Mouse (Mus musculus): Measurements from ENCODE around the gene Spire2. TPM values are rescaled to one million over a fixed set of nuclear protein-coding genes. Genes with fewer than 3 reads are reported as not detected.

Gene Spire2
- polyA plus RNA-seq, 1 experiment, result 0.05 TPM

DNA sequence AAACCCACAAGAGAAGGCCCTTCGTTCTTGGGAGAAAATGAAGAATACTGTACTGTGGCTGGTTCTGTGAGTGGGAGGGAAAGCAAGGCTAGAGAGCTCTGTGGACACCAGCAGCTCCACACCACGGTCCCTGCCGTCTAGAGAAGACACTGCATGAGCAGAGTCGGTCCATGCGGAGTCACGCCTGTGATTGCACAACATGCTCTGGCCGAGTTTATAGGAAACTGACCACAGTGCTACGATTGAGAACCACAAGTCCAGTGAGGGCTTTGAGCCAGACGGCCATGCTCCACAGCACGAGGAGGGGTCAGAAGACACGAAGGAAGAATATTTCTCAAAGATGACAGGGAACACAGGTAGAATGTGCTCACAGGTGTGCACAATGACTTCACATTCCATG is 34.2 kb upstream of the Spire2 start:
- H3K36me3 ChIP-seq (ENCODE audit: control insufficient read depth), result peaks cover 83% of the 10 kb centered on the region
- no peaks in the 10 kb centered on the region for H3K27me3 ChIP-seq (ENCODE audit: control insufficient read depth)
- H3K9me3 ChIP-seq (ENCODE audit: control insufficient read depth, low read length), result no peaks in the 10 kb centered on the region
- no peak overlapping the region for H3K4me3 ChIP-seq (replicated peaks)
- no peaks in the 10 kb centered on the region for H3K4me1 ChIP-seq (ENCODE audit: control insufficient read depth)
- TF ChIP-seq TAL1 (IDR thresholded peaks at IDR 0.05; ENCODE audit: low read length) (no peak), GATA1 (IDR thresholded peaks at IDR 0.05; ENCODE audit: low read length) (no peak)

DNA sequence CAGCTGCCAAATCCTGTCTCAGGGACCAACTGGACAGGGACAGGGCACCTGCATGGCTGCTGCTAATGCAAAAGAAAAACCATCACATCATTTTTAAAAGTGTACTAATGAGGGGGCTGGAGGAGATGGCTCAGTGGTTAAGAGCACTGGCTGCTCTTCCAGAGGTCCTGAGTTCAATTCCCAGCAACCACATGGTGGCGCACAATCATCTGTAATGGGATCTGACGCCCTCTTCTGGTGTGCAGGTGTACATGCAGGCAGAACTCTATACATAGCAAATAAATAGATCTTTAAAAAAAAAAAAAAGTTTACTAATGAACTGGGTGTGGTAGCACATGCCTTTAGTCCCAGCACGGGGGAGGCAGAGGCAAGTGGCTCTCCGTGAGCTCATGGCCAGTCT is 23.8 kb upstream of the Spire2 start:
- no peak for TF ChIP-seq GATA1 (IDR thresholded peaks at IDR 0.05; ENCODE audit: low read length)
- TF ChIP-seq TAL1 (IDR thresholded peaks at IDR 0.05; ENCODE audit: low read length), result no peak
- no peaks in the 10 kb centered on the region for H3K27me3 ChIP-seq (ENCODE audit: control insufficient read depth)
- peaks cover 88% of the 10 kb centered on the region for H3K36me3 ChIP-seq (ENCODE audit: control insufficient read depth)
- no peak overlapping the region for H3K4me3 ChIP-seq (replicated peaks)
- no peaks in the 10 kb centered on the region for H3K9me3 ChIP-seq (ENCODE audit: control insufficient read depth, low read length)
- H3K4me1 ChIP-seq (ENCODE audit: control insufficient read depth), result no peaks in the 10 kb centered on the region; the same call in 1 of the 2 replicates

DNA sequence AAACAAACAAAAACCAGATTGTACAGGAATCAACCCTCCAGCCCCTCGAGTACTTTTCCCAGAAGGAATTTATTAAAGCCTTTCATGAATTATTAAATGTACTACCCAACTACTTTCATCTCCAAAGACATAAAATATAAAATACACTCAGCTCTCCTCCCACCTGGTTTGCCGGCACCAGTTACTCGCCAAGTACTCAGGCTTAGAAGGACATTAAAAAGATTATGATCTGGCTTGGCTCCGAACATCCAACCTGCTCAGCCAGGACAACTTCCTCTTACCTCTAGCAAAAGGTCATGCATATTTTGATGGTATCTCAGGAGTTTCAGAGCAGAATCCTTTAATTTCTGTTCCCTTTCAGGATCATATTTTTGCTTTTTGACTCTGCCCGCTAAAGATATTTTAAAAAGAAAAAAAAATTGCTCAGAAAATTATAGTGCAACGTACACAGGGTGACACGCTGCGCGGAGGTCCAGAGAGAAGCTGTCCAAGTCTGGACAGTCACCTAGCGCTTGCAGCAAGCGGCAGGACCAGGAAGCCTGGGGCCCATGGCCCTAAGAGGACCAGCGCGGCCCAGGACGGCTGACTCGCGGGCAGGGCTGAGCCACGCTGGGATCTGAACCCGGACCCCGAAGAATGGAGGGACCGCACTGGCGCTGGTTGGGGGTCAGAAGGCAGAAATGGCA is 14.6 kb upstream of the Spire2 start:
- H3K27me3 ChIP-seq (ENCODE audit: control insufficient read depth), result no peaks in the 10 kb centered on the region
- TF ChIP-seq GATA1 (IDR thresholded peaks at IDR 0.05; ENCODE audit: low read length) (no peak), TAL1 (IDR thresholded peaks at IDR 0.05; ENCODE audit: low read length) (no peak)
- peak overlapping the region; percentile 90 for H3K4me3 ChIP-seq (replicated peaks)
- no peaks in the 10 kb centered on the region for H3K9me3 ChIP-seq (ENCODE audit: control insufficient read depth, low read length)
- H3K36me3 ChIP-seq (ENCODE audit: control insufficient read depth), result peaks cover 21% of the 10 kb centered on the region
- peaks cover 26% of the 10 kb centered on the region for H3K4me1 ChIP-seq (ENCODE audit: control insufficient read depth)

DNA sequence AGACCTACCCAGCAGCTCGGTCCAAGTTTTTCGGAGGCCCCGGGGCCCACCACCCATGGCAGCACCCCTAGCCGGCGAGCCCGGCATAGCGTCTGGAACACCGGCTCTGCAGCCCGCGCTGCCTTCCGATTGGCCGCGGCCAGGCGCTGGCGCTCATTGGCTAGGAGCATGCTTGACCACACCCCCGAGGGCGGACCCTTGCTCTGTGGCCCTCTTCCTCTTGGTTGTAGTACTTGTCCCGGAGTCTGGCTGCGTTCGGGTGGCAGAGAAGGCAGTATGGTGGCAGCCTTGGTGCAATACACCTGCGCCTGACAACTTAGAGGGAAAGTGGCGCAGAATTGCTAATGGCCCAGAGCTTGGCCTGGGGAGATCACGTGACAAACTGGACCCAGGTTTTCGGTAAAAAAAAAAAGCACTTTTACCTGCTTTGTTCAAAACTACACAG is 14.0 kb upstream of the Spire2 start, which contains the start of gene Fanca:
Gene Fanca, minus strand, starts transcription at position 110 of the 445 bp plus-strand sequence.
- no peaks in the 10 kb centered on the region for H3K27me3 ChIP-seq (ENCODE audit: control insufficient read depth)
- peaks cover 26% of the 10 kb centered on the region for H3K4me1 ChIP-seq (ENCODE audit: control insufficient read depth)
- peaks cover 16% of the 10 kb centered on the region for H3K36me3 ChIP-seq (ENCODE audit: control insufficient read depth)
- peak within 1 kb of the TSS; percentile 90 for H3K4me3 ChIP-seq (replicated peaks)
- TF ChIP-seq GATA1 (IDR thresholded peaks at IDR 0.05; ENCODE audit: low read length), result no peak
- TF ChIP-seq TAL1 (IDR thresholded peaks at IDR 0.05; ENCODE audit: low read length), result no peak
- H3K9me3 ChIP-seq (ENCODE audit: control insufficient read depth, low read length), result no peaks in the 10 kb centered on the region

DNA sequence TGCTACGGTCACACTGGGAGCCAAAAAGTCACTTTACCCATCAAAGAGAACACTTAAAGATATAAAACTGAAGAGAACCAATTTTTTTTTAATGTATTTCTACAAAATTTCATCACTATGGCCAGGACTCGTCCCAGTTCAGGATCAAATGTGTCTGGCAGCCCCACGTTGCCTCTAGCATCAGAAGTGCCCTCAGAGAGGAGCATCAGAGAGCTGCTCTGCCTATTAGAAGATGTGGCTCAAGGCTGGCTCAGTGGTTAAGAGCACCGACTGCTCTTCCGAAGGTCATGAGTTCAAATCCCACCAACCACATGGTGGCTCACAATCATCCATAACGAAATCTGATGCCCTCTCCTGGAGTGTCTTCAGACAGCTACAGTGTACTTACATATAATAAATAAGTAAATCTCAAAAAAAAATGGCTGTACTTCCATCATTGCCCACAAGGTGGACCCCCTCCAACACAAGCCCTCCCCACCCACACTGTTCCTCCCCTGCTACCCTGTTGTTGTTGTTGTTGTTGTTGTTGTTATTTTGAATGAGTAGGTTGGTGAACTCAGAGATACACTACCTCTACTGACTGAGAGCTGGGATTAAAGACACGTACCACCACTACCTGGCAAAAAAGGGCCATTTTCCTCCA is 12.9 kb upstream of the Spire2 start:
- H3K9me3 ChIP-seq (ENCODE audit: control insufficient read depth, low read length), result no peaks in the 10 kb centered on the region
- H3K4me1 ChIP-seq (ENCODE audit: control insufficient read depth), result peaks cover 26% of the 10 kb centered on the region
- no peaks in the 10 kb centered on the region for H3K27me3 ChIP-seq (ENCODE audit: control insufficient read depth)
- peak overlapping the region; percentile 90 for H3K4me3 ChIP-seq (replicated peaks)
- TF ChIP-seq GATA1 (IDR thresholded peaks at IDR 0.05; ENCODE audit: low read length), result no peak
- TF ChIP-seq TAL1 (IDR thresholded peaks at IDR 0.05; ENCODE audit: low read length), result no peak
- peaks cover 10% of the 10 kb centered on the region for H3K36me3 ChIP-seq (ENCODE audit: control insufficient read depth)

DNA sequence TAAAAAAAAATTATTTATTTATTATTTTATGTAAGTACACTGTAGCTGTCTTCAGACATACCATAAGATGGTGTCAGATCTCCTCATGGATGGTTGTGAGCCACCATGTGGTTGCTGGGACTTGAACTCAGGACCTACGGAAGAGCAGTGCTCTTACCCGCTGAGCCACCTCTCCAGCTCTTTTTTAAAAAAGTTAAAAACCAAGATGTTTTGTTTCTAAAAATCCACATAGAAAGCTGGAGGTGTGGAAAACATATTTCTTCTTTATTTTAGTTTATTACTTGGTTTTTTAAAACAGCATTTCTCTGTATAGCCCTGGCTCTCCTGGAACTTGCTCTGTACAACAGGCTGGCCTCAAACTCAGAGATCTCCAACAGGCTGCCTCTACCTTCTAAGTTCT is 4.0 kb upstream of the Spire2 start:
- no peaks in the 10 kb centered on the region for H3K9me3 ChIP-seq (ENCODE audit: control insufficient read depth, low read length)
- H3K36me3 ChIP-seq (ENCODE audit: control insufficient read depth), result no peaks in the 10 kb centered on the region
- H3K4me1 ChIP-seq (ENCODE audit: control insufficient read depth), result peaks cover 42% of the 10 kb centered on the region
- peaks cover 18% of the 10 kb centered on the region for H3K27me3 ChIP-seq (ENCODE audit: control insufficient read depth)
- TF ChIP-seq GATA1 (IDR thresholded peaks at IDR 0.05; ENCODE audit: low read length), result no peak
- H3K4me3 ChIP-seq (replicated peaks), result no peak overlapping the region

DNA sequence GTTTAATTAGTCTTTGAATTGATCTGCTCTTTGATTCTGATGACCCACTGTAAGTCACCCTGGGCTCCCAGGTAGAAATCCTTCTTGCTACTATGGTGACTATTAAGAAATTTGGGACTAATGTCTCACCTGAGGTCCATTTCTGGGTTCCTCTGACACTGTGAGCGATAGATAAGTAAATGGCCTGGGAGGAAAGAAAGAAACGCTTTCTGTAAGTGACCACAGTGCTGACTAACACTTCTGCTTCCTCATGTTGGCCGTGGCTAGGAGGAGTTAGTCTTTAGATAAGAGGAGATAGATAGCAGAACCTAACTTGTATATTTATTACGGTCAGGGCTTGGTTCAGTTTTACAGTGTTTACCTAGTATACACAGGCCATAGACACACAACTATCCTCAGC is 3.2 kb upstream of the Spire2 start:
- TF ChIP-seq TAL1 (IDR thresholded peaks at IDR 0.05; ENCODE audit: low read length) (no peak), GATA1 (IDR thresholded peaks at IDR 0.05; ENCODE audit: low read length) (no peak)
- H3K4me3 ChIP-seq (replicated peaks), result no peak overlapping the region
- peaks cover 49% of the 10 kb centered on the region for H3K4me1 ChIP-seq (ENCODE audit: control insufficient read depth)
- H3K36me3 ChIP-seq (ENCODE audit: control insufficient read depth), result no peaks in the 10 kb centered on the region
- H3K9me3 ChIP-seq (ENCODE audit: control insufficient read depth, low read length), result no peaks in the 10 kb centered on the region
- peaks cover 26% of the 10 kb centered on the region for H3K27me3 ChIP-seq (ENCODE audit: control insufficient read depth)

DNA sequence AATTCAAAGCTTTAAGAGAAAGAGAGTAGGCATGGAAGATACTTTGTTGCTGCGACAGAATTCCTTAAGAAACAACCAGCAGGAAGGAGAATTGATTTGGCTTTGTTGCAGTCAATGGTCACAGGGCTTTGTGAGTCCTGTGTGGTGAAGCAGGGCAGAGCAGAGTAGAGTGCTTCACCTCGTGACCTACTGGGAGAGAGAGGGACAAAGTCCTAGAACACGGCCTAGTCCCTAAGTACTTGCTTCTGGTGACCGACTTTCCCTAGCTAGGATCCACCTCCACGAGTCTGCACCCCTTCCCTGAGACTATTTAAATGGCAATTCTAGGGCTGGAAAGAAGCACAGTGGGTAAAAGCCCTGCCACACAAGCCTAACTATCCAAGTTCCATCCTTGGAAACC is 2.6 kb upstream of the Spire2 start:
- H3K36me3 ChIP-seq (ENCODE audit: control insufficient read depth), result no peaks in the 10 kb centered on the region
- TF ChIP-seq TAL1 (IDR thresholded peaks at IDR 0.05; ENCODE audit: low read length) (no peak), GATA1 (IDR thresholded peaks at IDR 0.05; ENCODE audit: low read length) (no peak)
- H3K4me1 ChIP-seq (ENCODE audit: control insufficient read depth), result peaks cover 50% of the 10 kb centered on the region
- H3K9me3 ChIP-seq (ENCODE audit: control insufficient read depth, low read length), result no peaks in the 10 kb centered on the region
- no peak overlapping the region for H3K4me3 ChIP-seq (replicated peaks)
- H3K27me3 ChIP-seq (ENCODE audit: control insufficient read depth), result peaks cover 27% of the 10 kb centered on the region

DNA sequence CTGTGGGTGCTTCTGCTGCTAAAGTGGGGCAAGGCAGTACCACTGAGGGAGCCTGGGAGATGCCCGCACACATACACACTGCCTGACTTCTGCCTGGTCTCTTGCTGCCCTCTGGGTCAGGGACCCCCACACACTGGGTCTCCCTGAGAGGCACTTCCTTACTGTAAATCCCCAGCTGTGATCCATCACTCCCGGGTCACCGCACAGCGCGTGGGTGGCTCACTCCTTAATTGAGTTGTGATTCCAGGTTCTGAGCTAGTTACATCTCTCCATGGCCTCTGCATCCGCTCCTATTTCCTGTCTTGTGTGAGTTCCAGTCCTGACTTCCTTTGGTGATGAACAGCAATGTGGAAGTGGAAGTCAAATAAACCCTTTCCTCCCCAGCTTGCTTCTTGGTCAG is 1.8 kb upstream of the Spire2 start:
- Histone ChIP-seq H3K9me3 (ENCODE audit: control insufficient read depth, low read length) (no peaks in the 10 kb centered on the region), H3K36me3 (ENCODE audit: control insufficient read depth) (no peaks in the 10 kb centered on the region), H3K27me3 (ENCODE audit: control insufficient read depth) (peaks cover 21% of the 10 kb centered on the region), H3K4me3 (replicated peaks) (no peak overlapping the region), H3K4me1 (ENCODE audit: control insufficient read depth) (peaks cover 50% of the 10 kb centered on the region)
- TF ChIP-seq GATA1 (IDR thresholded peaks at IDR 0.05; ENCODE audit: low read length) (no peak), TAL1 (IDR thresholded peaks at IDR 0.05; ENCODE audit: low read length) (no peak)

Data from erythroblast, embryonic 14.5 days (primary cell).